Mouse (Mus musculus) embryonic facial prominence, embryonic 14.5 days (tissue): ENCODE results near the gene Ccdc148. TPM values are rescaled to one million over a fixed set of nuclear protein-coding genes. Genes with fewer than 3 reads are reported as not detected.

Experiments used
- ATAC-seq: fragments of 200-750 bp; cut with Nextera tagmentation; 2 replicates; pipeline ENCODE4 v1.8.0; 2017; ENCODE audit warnings: low read depth, moderate number of reproducible peaks, moderate TSS enrichment
- DNase-seq: peaks from one replicate; pipeline ENCODE4 v3.0.0-alpha.2; 2015; ENCODE audit warnings: low spot score
- H3K27ac ChIP-seq: fragments of 300-500 bp; sonication (generic); replicated peaks from 2 replicates; pipeline ENCODE4 v1.5.1; 2014; ENCODE audit warnings: low read depth, mild to moderate bottlenecking, low read length, moderate library complexity
- H3K27me3 ChIP-seq: fragments of 300-500 bp; sonication (generic); replicated peaks from 2 replicates; pipeline ENCODE4 v1.6.1; 2014; ENCODE audit warnings: low read length; ENCODE audit not compliant: control insufficient read depth, insufficient read depth
- H3K36me3 ChIP-seq: fragments of 300-500 bp; sonication (generic); 2 replicates; pipeline ENCODE4 v1.6.1; 2014; ENCODE audit warnings: low read length, mixed read lengths; ENCODE audit not compliant: control insufficient read depth, insufficient read depth
- H3K4me1 ChIP-seq: fragments of 300-500 bp; sonication (generic); 2 replicates; pipeline ENCODE4 v1.6.1; 2014; ENCODE audit warnings: antibody characterized with exemption, low read length; ENCODE audit not compliant: control insufficient read depth, insufficient read depth
- H3K4me2 ChIP-seq: fragments of 300-500 bp; sonication (generic); 2 replicates; pipeline ENCODE4 v1.6.1; 2014; ENCODE audit warnings: low read depth, mild to moderate bottlenecking, low read length, moderate library complexity, mixed read lengths
- H3K4me3 ChIP-seq: fragments of 300-500 bp; sonication (generic); 2 replicates; pipeline ENCODE4 v1.5.1; 2014; ENCODE audit warnings: low read depth, mild to moderate bottlenecking, low read length
- H3K9ac ChIP-seq: fragments of 300-500 bp; sonication (generic); 2 replicates; pipeline ENCODE4 v1.6.1; 2014; ENCODE audit warnings: low read depth, mild to moderate bottlenecking, low read length, moderate library complexity, mixed read lengths
- H3K9me3 ChIP-seq: fragments of 300-500 bp; sonication (generic); 2 replicates; pipeline ENCODE4 v1.6.1; 2016; ENCODE audit warnings: low read length; ENCODE audit not compliant: control insufficient read depth
- WGBS: fragments of 180-500 bp; shearing (Covaris S2); extraction: QIAGEN DNeasy Blood & Tissue Kit; methylation state at CpG from one replicate; pipeline ENCODE4 v1.1.7; 2014; 5-methylcytosine and 5-hydroxymethylcytosine counted together
- polyA plus RNA-seq: library from polyadenylated mRNA; unstranded; fragments of >200 nt; fragmentation: Nextera tagmentation; extraction: Ambion mirVana; gene quantifications from 2 replicates; pipeline ENCODE4 v1.2.1, GENCODE M21; 2014

The Ccdc148 gene
- polyA plus RNA-seq, 1 experiment from 2014 or later = 0.85 TPM

- Histone ChIP-seq H3K9ac (no peak overlapping the region), H3K4me2 (no peak overlapping the region), H3K4me3 (no peak overlapping the region), H3K9me3 (no peaks in the 10 kb centered on the region), H3K27me3 (no peaks in the 10 kb centered on the region), H3K4me1 (0 out of 2 replicates have a peak, but pooled peaks cover 3% of the 10 kb centered on the region), H3K36me3 (peaks cover 20% of the 10 kb centered on the region; the same call in 1 of the 2 replicates), H3K27ac (no peak overlapping the region)
- DNase-seq (no peak), ATAC-seq (no peak)
- WGBS = 96% methylated on average over 8 of the region's 8 CpGs
Observed at GRCm38 (mm10) chr2:59186122-59186521, 25.6 kb upstream of the Ccdc148 start.

GRCm38 (mm10) chr2:59184107-59185064 is 23.9 kb upstream of the Ccdc148 start:
- no peak for DNase-seq

GRCm38 (mm10) chr2:59183541-59183940 is 23.1 kb upstream of the Ccdc148 start:
- H3K9ac ChIP-seq = no peak overlapping the region

More at GRCm38 (mm10) chr2:59184107-59185064, 23.9 kb upstream of the Ccdc148 start:
- no peak overlapping the region for H3K4me2 ChIP-seq
- H3K4me3 ChIP-seq = no peak overlapping the region
- no peaks in the 10 kb centered on the region for H3K9me3 ChIP-seq
- no peak overlapping the region for H3K9ac ChIP-seq
- peaks cover 20% of the 10 kb centered on the region; the same call in 1 of the 2 replicates for H3K36me3 ChIP-seq
- H3K27ac ChIP-seq = no peak overlapping the region
- no peak for ATAC-seq
- WGBS = 89% methylated on average over 11 of the region's 11 CpGs
- H3K4me1 ChIP-seq = peaks cover 3% of the 10 kb centered on the region; the same call in 1 of the 2 replicates
- H3K27me3 ChIP-seq = no peaks in the 10 kb centered on the region

DNA sequence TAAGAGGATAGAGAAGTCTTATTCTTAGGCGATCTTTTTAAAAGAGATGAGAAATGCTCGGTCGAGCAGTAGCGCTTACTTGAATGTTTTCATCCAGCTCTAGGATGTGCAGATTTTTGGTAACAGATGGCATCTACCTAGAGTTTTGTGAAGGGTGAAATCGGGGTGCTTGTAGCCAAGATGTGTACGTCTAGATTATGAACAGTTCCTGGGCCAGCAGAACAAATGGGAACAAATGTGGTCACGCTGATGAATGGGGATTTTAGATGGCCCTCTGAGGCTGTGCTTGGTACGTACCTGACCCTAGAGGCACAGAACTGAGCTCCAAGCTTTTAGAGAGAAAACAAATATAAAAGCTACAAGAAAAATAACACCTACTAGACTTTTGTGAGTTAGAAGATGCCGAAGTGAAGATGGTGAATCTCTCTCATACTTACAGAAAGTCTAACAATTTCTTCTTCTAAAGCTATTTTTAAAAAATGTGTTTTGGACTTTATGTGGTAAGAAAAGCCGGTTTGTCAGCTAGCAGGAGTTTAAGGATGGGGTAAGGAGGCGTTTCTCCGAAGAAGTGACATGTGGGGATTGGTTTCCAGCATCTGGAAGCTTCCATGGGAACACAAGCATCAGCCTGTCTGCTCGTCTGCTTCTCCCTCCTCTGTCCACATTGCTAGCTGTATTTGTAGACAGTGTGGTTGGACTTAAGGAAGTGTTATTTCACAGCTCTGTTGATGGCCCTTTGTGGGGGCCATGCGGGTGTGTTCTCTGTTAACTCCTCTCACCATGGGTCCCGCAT is 21.0 kb upstream of the Ccdc148 start:
- peaks cover 3% of the 10 kb centered on the region; the same call in 1 of the 2 replicates for H3K4me1 ChIP-seq
- no peaks in the 10 kb centered on the region for H3K9me3 ChIP-seq
- H3K27me3 ChIP-seq = no peaks in the 10 kb centered on the region
- H3K27ac ChIP-seq = no peak overlapping the region
- H3K9ac ChIP-seq = no peak overlapping the region
- H3K4me2 ChIP-seq = no peak overlapping the region
- peak; percentile 24 for DNase-seq
- H3K36me3 ChIP-seq = no peaks in the 10 kb centered on the region
- WGBS = 74% methylated on average over 15 of the region's 15 CpGs
- no peak for ATAC-seq
- H3K4me3 ChIP-seq = no peak overlapping the region

More at GRCm38 (mm10) chr2:59183541-59183940, 23.1 kb upstream of the Ccdc148 start:
- Histone ChIP-seq H3K4me3 (no peak overlapping the region), H3K36me3 (peaks cover 18% of the 10 kb centered on the region; the same call in 1 of the 2 replicates), H3K27ac (no peak overlapping the region), H3K27me3 (no peaks in the 10 kb centered on the region), H3K9me3 (no peaks in the 10 kb centered on the region), H3K4me2 (no peak overlapping the region), H3K4me1 (peaks cover 3% of the 10 kb centered on the region; the same call in 1 of the 2 replicates)
- DNase-seq (no peak), ATAC-seq (no peak)
- 83% methylated on average over 4 of the region's 4 CpGs for WGBS

- WGBS = 55% methylated on average over 5 of the region's 5 CpGs
- no peaks in the 10 kb centered on the region for H3K36me3 ChIP-seq
- no peak for ATAC-seq
- H3K9me3 ChIP-seq = no peaks in the 10 kb centered on the region
- H3K4me2 ChIP-seq = no peak overlapping the region
- no peak overlapping the region for H3K4me3 ChIP-seq
- no peaks in the 10 kb centered on the region for H3K27me3 ChIP-seq
- H3K27ac ChIP-seq = no peak overlapping the region
- no peak for DNase-seq
- peaks cover 3% of the 10 kb centered on the region; the same call in 1 of the 2 replicates for H3K4me1 ChIP-seq
- no peak overlapping the region for H3K9ac ChIP-seq
Observed at GRCm38 (mm10) chr2:59179487-59179886, 19.0 kb upstream of the Ccdc148 start.

DNA sequence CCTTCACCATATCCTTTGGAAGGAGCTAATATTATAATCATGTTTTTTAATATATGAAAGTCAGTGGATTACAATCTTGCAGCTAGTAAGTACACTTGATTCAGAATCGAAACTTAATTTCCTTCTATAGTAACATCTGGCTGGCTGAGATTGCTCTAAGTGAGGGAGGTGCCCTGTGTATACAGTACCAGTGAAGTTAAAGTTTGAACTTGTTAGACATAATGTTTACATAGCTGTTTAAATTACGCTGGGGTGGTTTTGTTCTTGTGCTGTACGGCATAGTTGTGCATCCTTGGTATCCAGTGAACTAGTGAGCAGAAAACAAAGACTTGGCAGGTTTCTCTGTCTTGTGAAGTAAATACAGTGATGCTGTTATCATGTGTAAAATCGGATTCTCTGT is 18.5 kb upstream of the Ccdc148 start:
- no peaks in the 10 kb centered on the region for H3K9me3 ChIP-seq
- no peak overlapping the region for H3K9ac ChIP-seq
- no peak overlapping the region for H3K27ac ChIP-seq
- WGBS = 58% methylated on average over 4 of the region's 4 CpGs
- no peaks in the 10 kb centered on the region for H3K36me3 ChIP-seq
- no peak overlapping the region for H3K4me3 ChIP-seq
- H3K27me3 ChIP-seq = no peaks in the 10 kb centered on the region
- no peak for ATAC-seq
- peaks cover 3% of the 10 kb centered on the region; the same call in 1 of the 2 replicates for H3K4me1 ChIP-seq
- DNase-seq = peak; percentile 56
- H3K4me2 ChIP-seq = no peak overlapping the region

DNA sequence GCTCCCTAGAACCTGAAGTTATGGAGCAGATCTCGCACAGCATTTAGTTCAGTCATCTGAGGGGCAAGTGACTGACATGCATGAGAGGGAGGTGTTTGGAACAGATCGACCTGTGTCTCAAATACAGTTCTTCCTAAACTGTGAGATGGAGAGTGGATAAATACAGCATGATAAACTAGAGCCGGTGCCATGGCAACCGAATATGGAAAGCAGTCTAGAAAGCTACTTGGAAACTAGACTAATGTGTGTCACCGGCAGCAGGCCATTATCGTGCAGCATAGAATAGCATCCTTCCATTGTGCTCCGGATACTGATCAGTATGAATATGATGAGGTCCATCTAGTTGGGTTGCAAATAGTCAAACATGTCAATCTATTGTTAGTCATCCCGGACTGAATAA is 17.7 kb upstream of the Ccdc148 start:
- 89% methylated on average over 8 of the region's 8 CpGs for WGBS
- Histone ChIP-seq H3K9ac (no peak overlapping the region), H3K4me1 (peaks cover 3% of the 10 kb centered on the region; the same call in 1 of the 2 replicates), H3K4me3 (no peak overlapping the region), H3K9me3 (no peaks in the 10 kb centered on the region), H3K27ac (no peak overlapping the region), H3K27me3 (no peaks in the 10 kb centered on the region), H3K36me3 (no peaks in the 10 kb centered on the region), H3K4me2 (no peak overlapping the region)
- DNase-seq (no peak), ATAC-seq (no peak)

GRCm38 (mm10) chr2:59175926-59176325 is 15.4 kb upstream of the Ccdc148 start:
- no peak overlapping the region for H3K27ac ChIP-seq
- 91% methylated on average over 6 of the region's 6 CpGs for WGBS
- H3K36me3 ChIP-seq = no peaks in the 10 kb centered on the region

More at GRCm38 (mm10) chr2:59175926-59176325, 15.4 kb upstream of the Ccdc148 start:
- H3K27me3 ChIP-seq = no peaks in the 10 kb centered on the region
- H3K4me1 ChIP-seq = peaks cover 14% of the 10 kb centered on the region; the same call in 1 of the 2 replicates
- no peak overlapping the region for H3K4me3 ChIP-seq
- ATAC-seq (no peak), DNase-seq (no peak)
- no peak overlapping the region for H3K4me2 ChIP-seq
- no peak overlapping the region for H3K9ac ChIP-seq
- no peaks in the 10 kb centered on the region for H3K9me3 ChIP-seq
